Mouse (Mus musculus): ENCODE results near the gene Cdk2ap2.

The Cdk2ap2 gene

GRCm38 (mm10) chr19:4094774-4095303 is 2.1 kb upstream of the Cdk2ap2 start:
- peak; percentile 51 for DNase-seq

DNA sequence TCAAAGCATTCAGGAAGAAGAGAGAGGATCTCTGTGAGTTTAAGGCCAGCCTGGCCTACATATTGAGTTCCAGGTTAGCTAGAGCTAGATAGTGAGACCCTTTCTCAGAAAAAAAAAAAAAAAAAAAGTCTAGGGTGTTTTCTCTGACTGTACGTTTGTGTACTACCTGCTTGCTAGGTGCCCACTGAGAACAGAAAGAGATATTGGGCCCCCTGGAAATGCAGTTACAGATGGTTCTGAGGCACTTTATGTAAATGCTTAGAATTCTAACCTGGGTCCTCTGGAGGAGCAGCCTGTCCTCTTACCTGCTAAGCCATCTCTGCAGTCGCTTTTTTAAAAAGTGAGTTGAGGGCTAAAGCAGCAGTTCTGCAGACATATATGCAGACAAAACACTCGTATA is 1.2 kb upstream of the Cdk2ap2 start:
- no peak for DNase-seq

DNA sequence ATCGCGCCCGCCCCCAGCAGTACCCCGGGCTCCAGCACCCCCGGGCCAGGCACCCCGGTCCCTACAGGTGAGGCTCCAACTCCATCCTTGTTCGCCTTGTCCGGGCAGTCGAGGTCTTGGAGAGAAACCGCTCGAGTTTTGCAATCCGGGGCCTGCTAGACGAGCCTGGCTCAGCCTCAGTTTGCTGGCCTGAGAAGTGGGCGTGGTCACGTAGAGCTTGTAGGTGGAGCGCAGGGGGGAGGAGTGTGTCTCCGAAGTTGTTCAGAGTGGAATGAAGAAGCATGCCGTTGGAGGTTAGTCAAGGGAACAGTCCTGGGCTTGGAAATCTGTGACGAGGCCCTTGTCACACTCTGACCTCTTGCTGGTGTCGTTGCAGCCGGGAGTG is 451 bp downstream of the Cdk2ap2 start:
- no peak for DNase-seq

DNA sequence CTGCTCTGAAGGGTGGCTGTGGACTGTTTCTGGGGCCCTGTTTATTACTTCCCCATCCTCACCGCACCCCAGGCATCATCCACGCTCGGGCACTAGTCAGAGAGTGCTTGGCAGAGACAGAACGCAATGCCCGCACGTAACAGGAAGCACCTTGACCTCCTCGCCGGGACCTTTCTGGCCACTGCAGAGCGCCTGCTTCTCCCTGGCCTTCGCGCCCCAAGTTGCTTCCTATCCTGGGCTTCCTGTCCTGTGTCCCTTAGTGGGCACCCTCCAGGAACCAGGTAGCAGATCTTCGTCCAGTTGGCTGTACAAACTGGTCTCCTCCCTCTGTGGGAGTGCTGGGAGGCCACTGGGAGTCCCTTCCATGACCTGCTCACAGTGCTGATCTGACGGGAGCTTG is 1.4 kb downstream of the Cdk2ap2 start:
- peak; percentile 67 for DNase-seq

- peak; percentile 94 for DNase-seq
These were observed 2.1 kb downstream of the Cdk2ap2 start for GRCm38 (mm10) chr19:4099056-4099455.

DNA sequence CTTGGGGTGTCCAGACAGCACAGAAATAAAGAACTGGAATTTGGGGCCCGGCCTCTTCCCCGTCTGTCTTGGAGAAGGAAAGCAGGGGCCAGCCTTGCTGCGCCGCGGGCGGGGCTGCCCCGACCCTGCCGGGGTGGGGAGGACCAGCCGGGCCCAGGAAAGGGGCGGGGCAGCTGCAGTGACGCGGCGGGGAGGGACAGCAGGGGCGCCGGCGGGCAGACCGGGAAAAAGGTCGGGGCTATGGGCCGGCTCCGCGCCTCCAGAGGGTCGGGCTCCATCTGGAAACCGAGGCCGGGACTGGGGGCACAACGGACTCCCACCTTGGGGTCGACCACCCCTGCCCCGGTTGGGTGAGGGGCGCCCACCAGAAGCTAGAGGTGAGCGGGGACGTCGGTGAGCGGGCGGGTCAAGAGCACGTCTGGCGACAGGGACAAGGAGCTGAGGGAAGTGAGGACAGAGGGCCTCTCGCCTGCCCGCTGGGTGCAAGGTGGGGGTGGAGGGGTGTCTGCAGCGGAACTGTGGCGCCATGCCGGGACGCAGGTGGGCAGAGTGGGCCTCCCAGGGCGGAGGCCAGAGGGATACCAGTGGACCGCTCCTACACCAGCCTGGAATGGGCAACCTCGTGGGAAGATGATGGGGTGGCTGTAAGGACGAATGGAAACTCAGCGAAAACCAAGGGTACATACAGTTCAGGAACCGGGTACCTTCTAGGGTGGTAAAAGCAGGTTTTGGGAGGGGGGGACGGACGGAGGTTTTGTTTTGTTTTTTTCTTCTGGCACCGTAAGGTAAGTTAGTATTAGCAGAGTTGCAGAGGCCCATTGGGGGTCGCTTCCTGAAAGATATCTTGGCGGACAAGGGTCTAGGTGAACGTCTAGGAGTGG is 3.1 kb downstream of the Cdk2ap2 start, which contains the start of gene Pitpnm1:
TSS of gene Pitpnm1 (plus strand) at position 162 of the 881 bp plus-strand sequence.
- DNase-seq, result peak; percentile 84

- DNase-seq, result peak; percentile 88
These were observed 3.8 kb downstream of the Cdk2ap2 start for GRCm38 (mm10) chr19:4100718-4101261.

- no peak for DNase-seq
These were observed 4.5 kb downstream of the Cdk2ap2 start for GRCm38 (mm10) chr19:4101466-4101865.

DNA sequence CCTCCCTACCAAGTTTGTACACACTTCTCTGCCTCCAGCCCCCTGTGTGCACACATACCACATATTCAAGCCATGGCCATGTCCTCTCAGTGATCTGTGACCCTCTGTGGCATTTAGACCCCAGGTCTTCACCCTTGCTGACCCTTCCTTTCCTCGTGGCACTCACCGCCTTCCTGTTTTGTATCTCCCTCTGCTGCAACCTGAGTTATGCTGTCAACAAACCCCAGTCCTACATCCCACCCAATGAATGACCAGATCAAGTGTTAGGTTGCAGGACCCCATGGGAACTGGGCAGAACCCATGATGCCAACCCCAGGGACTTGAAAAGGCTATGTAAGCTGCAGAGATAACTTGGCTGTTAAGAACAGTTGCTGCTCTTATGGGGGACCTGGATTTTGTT is 5.1 kb downstream of the Cdk2ap2 start:
- DNase-seq, result peak; percentile 58

- peak; percentile 86 for DNase-seq
These were observed 5.6 kb downstream of the Cdk2ap2 start for GRCm38 (mm10) chr19:4102626-4103025.

GRCm38 (mm10) chr19:4103294-4103693 is 6.3 kb downstream of the Cdk2ap2 start:
- DNase-seq, result peak; percentile 60

DNA sequence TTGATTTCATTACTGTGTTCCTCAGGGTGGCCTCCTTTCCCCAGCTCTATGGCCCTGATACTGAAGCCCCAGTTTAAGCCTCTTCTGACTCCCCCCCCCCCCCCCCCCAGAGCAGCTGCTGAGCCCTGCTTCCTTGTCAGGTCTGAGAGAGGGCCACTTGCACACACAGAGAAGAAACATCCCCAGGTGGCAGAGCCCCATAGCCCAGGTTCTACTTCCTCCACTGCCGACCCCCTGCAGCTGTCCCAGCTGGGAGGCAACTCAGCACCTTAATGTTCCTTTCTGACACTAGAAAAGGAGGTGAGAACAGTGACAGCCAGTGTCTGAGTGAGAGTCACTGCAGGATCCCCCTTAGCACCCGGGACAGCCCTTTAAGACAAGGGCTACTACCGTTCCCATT is 6.8 kb downstream of the Cdk2ap2 start:
- no peak for DNase-seq

- DNase-seq, result peak; percentile 58
These were observed 7.8 kb downstream of the Cdk2ap2 start for GRCm38 (mm10) chr19:4104675-4105194.

- DNase-seq, result no peak
These were observed 9.7 kb downstream of the Cdk2ap2 start for GRCm38 (mm10) chr19:4106654-4107053.

DNA sequence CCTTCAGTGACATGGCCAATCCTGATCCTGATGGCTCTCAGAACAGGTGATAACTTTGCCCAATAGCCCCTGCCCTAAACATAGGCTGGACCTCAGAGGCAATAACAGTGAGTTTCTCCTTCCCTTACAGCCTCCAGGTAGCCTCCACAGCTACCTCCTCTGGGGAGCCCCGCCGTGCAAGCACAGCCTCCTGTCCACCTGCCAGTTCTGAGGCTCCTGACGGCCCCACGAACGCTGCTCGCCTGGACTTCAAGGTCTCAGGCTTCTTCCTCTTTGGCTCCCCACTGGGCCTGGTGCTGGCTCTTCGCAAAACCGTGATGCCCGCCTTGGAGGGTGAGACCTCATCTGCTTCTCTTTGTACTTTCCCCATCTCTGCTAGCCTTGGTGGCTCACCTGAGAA is 11.6 kb downstream of the Cdk2ap2 start:
- no peak for DNase-seq

- DNase-seq, result peak; percentile 56
These were observed 15.3 kb downstream of the Cdk2ap2 start for GRCm38 (mm10) chr19:4112063-4112960.

- peak; percentile 95 for DNase-seq
These were observed 16.3 kb downstream of the Cdk2ap2 start for GRCm38 (mm10) chr19:4113186-4113805.

DNA sequence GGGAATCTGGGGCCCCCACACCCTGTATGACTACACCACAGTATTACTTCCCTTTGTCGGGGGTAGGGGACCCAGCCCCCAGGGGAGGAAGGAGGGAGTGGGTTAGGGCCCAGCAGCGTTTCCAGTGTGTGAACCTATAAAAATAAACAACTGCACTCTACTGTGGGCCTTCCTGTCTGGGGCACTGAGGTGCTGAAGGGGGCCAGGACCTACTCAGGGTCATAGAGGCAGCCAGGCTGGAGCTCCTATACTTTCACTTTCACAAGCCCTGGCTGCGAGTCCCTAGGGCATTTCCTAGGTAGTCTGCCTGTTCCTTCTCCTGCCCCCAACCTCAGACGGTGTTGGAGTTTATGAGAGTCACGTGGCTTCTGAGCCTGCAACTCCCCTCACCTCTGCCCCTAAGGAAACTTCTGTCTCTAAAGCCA is 16.8 kb downstream of the Cdk2ap2 start:
- DNase-seq, result no peak

- peak; percentile 50 for DNase-seq
These were observed 17.6 kb downstream of the Cdk2ap2 start for GRCm38 (mm10) chr19:4114551-4114950.

DNA sequence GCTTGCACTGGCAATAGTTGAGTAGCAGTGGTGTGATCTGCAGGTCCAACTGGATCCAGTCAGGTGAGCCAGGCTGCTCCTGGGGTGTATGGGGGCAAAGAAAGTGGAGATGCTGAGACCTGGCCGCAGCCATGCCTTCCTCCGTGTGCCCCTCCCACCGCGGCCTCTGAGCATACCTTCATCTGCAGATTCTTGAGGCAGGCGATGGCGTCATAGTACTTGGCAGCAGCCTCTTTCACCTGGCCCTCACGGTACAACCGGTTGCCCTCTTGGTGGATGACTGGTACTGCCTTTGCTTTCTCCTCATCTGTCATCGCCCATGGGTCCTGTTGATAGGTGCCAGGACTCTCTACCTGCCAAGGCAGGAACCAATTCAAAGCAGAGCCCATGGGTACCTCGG is 18.2 kb downstream of the Cdk2ap2 start:
- DNase-seq, result peak; percentile 63

DNA sequence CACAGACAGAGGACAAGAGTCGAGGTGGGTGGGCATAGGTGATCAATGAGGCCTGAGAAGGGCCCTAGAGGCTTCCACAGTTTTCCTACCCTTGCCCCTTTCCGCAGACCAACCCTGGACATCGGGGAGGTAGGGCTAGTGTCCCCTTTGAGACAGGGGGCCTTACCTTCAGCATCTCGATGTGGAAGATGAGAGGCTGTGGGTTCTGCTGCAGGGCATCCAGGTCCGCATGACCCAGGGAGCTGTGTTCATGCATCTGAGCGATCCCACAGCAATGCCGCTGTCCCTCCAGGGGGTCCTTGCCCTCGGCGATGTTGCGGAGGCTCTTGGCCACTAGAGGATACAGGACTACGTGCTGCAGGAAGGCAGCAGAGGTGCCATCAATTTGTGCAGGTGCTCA is 18.8 kb downstream of the Cdk2ap2 start:
- peak; percentile 50 for DNase-seq

DNA sequence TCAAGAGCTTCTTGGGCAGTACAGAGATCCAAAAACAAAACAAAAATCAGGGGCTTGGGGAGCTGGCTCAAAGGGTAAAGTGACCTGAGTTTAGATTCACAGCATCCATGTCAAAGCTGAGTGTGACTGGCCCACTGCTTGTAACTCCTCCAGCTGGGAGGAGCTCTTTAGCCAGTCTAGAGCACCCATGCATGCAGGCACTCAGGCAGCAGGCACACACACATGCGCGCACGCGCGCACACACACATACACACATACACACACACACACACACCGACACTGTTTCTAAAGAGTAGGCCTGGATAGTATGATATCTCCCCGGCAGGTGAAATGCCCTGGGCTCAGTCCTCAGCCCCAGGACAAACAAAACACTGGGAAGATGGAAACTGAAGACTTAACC is 20.0 kb downstream of the Cdk2ap2 start:
- no peak for DNase-seq
